Mouse (Mus musculus) heart, adult 2 months (tissue): ENCODE measurements around the gene Smg1.

ENCODE experiments used
- CTCF ChIP-seq: fragments of 200-600 bp; IDR thresholded peaks from 2 replicates; pipeline ENCODE4 v1.8.1; 2022; ENCODE audit warnings: antibody characterized with exemption, mild to moderate bottlenecking, moderate library complexity
- EP300 ChIP-seq: fragments of 200-500 bp; IDR thresholded peaks from 2 replicates; pipeline ENCODE4 v1.6.1; 2011; ENCODE audit warnings: low read depth, low read length, control low read depth; ENCODE audit not compliant: insufficient read depth
- POLR2A ChIP-seq: fragments of 200-500 bp; IDR thresholded peaks from 2 replicates; pipeline ENCODE4 v1.6.1; 2011; ENCODE audit warnings: mild to moderate bottlenecking, low read depth, low read length, control low read depth; ENCODE audit not compliant: insufficient read depth

GRCm38 (mm10) chr7:118276684-118277334 lies 33.3 kb upstream of the Smg1 start:
- TF ChIP-seq EP300, result no peak
- no peak for TF ChIP-seq CTCF
- TF ChIP-seq POLR2A, result no peak
